Mouse (Mus musculus) frontal cortex, postnatal 25 days (tissue): ENCODE measurements around the gene Frmd4a.

Experiments
- DNase-seq, 2 experiments: peaks; one replicate each; pipeline ENCODE4 v3.0.0; 2022; ENCODE audit warnings: low spot score in 2 of 2

Gene Frmd4a

GRCm38 (mm10) chr2:4286390-4286901, 268.9 kb downstream of the Frmd4a start:
- DNase-seq = no peak

GRCm38 (mm10) chr2:4290475-4290874, 273.0 kb downstream of the Frmd4a start:
- DNase-seq = no peak

GRCm38 (mm10) chr2:4291100-4291499, 273.6 kb downstream of the Frmd4a start:
- DNase-seq = peak; percentile 56 to 65

- DNase-seq = no peak
Measured at GRCm38 (mm10) chr2:4291671-4292070, 274.2 kb downstream of the Frmd4a start.

- DNase-seq = no peak
Measured at GRCm38 (mm10) chr2:4293726-4294125, 276.2 kb downstream of the Frmd4a start.

- no peak for DNase-seq
Measured at GRCm38 (mm10) chr2:4295641-4296040, 278.1 kb downstream of the Frmd4a start.

GRCm38 (mm10) chr2:4296881-4297280, 279.4 kb downstream of the Frmd4a start:
- DNase-seq = no peak

- no peak for DNase-seq
Measured at GRCm38 (mm10) chr2:4298325-4299215, 281.1 kb downstream of the Frmd4a start.

- DNase-seq = no peak
Measured at GRCm38 (mm10) chr2:4299593-4299992, 282.1 kb downstream of the Frmd4a start.

GRCm38 (mm10) chr2:4300383-4300811, 282.9 kb downstream of the Frmd4a start:
- DNase-seq = no peak

GRCm38 (mm10) chr2:4300816-4301215, 283.3 kb downstream of the Frmd4a start:
- DNase-seq = no peak

GRCm38 (mm10) chr2:4301256-4301655, 283.7 kb downstream of the Frmd4a start:
- DNase-seq = no peak

- no peak for DNase-seq
Measured at GRCm38 (mm10) chr2:4301692-4302091, 284.2 kb downstream of the Frmd4a start.

- DNase-seq = no peak
Measured at GRCm38 (mm10) chr2:4302119-4302518, 284.6 kb downstream of the Frmd4a start.

GRCm38 (mm10) chr2:4307076-4307475, 289.6 kb downstream of the Frmd4a start:
- DNase-seq = no peak

GRCm38 (mm10) chr2:4314545-4314944, 297.0 kb downstream of the Frmd4a start:
- no peak for DNase-seq

- DNase-seq = no peak
Measured at GRCm38 (mm10) chr2:4316589-4316988, 299.1 kb downstream of the Frmd4a start.

- no peak for DNase-seq
Measured at GRCm38 (mm10) chr2:4318134-4318533, 300.6 kb downstream of the Frmd4a start.

GRCm38 (mm10) chr2:4326241-4327010, 308.9 kb downstream of the Frmd4a start:
- DNase-seq = no peak

- no peak for DNase-seq
Measured at GRCm38 (mm10) chr2:4327011-4327340, 309.5 kb downstream of the Frmd4a start.

GRCm38 (mm10) chr2:4332441-4332840, 314.9 kb downstream of the Frmd4a start:
- DNase-seq = no peak

- no peak for DNase-seq
Measured at GRCm38 (mm10) chr2:4334201-4334600, 316.7 kb downstream of the Frmd4a start.

- no peak for DNase-seq
Measured at GRCm38 (mm10) chr2:4334936-4335335, 317.4 kb downstream of the Frmd4a start.
